Mouse (Mus musculus): ENCODE measurements around the gene Itga1.

The Itga1 gene

DNA sequence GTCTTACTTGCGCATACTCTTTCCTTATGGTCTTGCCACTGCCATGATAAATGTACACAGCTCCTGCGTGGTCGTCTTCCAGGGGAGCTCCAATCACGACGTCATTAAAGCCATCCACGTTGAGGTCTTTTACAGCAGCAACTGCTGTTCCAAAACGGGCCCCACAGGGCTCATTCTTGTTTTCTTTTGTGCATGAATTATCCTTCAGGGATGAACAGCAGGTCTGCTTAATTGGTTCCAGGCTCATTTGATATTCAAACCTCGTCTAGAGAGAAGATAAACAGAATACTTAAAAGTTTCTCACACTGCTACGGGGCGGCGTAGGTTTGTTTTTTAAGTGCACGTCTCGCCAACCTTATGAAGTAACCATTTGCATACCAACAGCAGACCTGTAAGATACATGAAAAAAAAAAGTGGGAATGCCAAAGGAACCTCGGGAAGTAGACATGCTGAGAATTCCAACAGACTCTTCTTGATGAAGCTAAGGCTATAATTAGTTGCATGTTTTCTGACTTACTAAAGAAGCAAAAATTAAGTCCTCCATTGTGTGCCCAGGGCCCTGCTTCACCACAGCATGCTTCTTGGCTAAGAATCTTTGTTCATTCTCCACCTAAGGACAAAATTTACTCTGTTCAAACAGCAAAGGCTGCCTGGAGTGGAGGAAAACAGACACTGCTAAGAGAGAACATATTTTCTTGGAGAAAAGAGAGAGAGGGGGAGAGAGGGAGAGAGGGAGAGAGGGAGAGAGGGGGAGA lies 109.3 kb downstream of the Itga1 start:
- DNase-seq (ENCODE audit: low read depth, low spot score) = no peak

DNA sequence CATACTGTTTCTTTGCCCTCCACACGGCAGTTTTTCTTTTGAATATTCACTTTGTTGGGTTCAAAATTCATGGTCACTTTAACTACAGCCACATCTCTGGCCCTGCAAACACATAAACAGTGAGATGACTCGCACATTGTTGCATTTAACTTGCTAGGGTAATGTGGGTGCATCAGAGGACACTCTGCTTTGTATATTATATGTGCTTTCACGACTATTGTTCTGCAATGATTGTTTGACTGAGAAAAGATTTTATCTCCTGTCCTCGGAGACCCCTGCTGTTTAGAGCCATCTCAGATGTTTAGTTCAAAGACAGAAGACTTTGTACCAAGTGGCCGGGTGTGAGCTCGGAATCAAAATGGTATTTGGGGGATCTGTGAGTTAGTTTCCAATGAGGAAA lies 114.1 kb downstream of the Itga1 start:
- no peak for DNase-seq (ENCODE audit: low read depth, low spot score)

DNA sequence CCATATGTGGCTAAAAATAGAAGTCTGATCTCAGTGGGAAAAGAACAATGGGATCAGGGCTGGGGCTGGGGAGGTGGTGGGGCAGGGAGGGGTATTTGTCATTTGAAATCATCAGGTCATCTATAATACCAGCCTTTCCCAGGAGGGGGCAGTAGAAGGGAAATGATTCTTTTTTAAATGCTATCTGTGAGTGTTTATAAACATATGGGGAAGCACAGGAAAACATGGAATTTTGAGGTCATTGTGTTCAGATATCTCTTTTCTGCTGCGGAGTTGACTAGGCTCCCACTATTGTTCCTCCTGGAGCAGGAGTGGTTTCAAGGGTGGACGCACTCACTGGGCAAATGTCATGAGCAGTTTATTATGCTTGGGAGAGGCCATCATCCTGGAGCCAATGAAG lies 114.6 kb downstream of the Itga1 start:
- DNase-seq (ENCODE audit: low read depth, low spot score) = peak; percentile 64

DNA sequence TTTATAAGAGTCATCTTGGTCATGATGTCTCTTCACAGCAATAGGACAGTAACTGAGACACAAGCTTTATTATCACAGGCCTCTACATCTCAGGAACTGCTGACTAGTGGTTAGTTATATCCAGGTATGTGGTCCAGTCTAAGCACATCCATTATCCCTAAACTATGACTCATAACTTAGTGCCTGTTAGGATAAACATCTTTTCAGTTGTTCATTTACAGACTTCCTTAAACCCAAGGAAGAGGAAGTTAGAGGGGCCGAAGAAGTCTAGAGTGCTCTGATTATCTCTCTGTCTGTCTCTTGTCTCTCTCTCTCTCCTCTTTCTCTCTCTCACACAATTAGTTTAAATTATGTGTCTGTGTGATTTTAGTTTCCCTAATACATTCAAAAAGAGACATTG lies 117.1 kb downstream of the Itga1 start:
- no peak for DNase-seq (ENCODE audit: low read depth, low spot score)

DNA sequence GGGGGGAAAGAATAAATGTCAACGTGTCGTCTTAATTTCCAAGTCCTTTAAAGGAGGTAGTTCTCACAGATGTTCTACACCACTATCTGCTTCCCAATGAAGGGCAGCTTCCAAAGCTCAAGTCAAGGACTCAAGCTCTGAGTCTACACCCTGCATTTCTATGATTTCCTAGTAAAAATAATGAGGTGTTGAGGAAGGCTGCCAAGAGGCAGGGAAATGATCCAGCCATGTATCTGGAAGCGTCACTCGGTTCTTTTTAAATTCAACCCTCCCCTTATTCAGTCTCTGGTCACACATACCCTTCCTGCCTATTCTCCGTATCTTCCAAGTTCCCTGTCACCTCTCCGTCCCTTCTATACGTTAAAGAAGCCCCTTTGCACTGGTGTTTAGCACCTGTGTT lies 118.6 kb downstream of the Itga1 start:
- no peak for DNase-seq (ENCODE audit: low read depth, low spot score)

DNA sequence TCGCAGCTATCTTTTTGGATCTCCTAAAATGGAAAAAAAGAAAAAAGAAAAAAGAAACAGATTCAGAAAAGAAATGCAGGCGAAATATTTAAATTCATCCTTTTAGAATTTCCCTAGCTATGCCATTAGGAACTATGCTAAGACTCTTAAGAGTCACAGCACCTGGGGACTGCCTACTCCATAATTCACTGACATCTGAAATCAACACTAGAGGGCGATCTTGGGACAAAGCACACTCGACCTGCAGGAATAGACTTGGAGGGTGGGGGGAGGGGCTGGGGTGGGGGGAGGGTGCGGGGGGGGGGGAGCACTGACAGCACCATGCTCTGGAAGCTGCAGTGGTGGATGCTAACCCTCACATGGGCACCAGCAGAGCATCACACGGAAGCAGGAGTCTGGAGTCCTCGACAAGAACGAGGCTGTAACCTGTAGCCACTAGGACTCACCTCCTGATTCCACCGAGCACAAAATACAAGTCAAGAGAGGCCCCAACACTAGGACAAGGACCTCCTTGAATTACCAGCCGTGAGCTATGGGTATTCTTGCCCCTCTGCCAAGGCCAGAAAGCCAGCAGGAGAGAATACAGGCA lies 120.8 kb downstream of the Itga1 start:
- DNase-seq (ENCODE audit: low read depth, low spot score) = peak; percentile 42

DNA sequence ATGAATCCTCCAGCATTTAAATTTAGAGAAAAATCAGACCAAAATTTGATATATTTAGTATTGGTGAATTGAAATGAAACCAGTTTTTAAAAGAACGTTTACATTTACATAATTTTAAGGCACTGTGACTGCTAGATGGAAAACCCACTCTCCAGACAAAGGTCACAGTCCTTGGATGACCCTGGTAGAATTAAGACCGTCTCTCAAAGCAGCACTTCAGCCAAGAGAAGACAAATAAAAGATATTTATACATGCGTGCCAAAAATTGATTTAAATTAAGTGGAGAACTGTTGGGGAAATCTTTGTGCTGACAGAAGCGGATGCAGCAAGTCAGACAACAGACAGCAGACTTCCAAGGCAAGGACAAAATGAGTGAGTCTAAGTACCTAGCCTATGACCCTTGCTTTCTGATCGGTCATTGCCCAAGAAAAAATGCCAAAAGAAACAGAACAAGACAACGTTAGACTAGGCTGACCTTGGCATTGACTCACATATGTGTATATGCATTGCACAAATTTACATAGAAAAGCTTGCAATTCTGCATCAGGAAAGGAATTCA lies 127.2 kb downstream of the Itga1 start:
- DNase-seq (ENCODE audit: low read depth, low spot score) = no peak

DNA sequence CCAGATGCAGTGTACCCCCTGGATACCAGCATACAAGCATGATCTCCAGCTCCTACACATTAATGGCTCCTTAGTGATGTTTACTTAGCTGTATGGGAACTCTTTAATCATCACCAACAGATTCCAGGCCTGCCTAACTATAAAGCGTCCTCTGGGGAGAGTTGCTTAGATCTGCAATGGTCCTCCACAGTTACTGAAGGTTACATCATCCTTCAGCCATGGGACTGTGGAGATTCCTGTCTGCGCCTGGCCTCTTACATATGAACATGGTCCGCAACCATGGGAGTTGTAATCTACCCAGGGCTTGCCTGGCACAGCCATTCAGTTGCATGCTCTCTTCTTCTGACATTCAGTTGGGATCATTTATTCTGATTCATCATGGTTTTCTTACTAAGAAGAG lies 129.9 kb downstream of the Itga1 start:
- DNase-seq (ENCODE audit: low read depth, low spot score) = peak; percentile 5

DNA sequence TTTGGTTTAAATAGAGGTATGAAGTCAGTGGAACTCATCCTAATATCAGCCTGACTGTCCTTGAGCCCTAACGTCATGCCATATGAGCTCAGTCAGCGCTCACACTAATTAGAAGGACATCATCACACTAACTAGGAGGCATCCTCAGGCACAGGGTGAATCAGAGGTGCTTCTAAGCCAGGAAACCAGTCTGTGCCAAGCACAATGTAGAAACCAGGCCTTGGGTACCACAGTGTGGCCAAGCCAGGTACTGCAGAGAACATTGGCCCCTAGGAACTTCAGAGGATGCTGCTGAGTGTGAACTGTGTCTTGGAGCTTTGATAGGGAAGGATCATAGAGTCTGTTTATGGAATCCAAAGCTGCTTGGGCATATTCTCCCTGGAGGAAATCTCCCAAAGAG lies 137.5 kb downstream of the Itga1 start:
- peak; percentile 87 for DNase-seq (ENCODE audit: low read depth, low spot score)

DNA sequence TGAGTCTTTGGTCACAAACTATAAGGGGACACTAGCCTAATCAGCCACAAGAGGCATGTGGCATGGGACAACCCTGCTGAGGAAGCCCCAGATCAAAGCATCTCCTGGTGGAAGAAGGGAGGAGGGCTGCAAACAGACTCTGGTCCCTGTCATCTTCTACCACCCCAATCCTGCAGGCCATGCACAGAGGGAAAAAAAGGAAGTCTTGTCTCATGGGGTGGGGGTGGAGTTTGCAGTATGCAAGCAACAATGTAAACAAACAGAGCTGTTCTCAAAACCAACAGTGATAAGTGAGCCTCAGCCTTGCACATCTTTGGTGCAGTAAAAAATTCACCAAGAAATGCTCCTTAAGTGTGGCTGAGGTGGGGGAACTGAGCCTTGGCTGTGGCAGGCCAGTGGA lies 147.2 kb downstream of the Itga1 start:
- DNase-seq (ENCODE audit: low read depth, low spot score) = no peak

DNA sequence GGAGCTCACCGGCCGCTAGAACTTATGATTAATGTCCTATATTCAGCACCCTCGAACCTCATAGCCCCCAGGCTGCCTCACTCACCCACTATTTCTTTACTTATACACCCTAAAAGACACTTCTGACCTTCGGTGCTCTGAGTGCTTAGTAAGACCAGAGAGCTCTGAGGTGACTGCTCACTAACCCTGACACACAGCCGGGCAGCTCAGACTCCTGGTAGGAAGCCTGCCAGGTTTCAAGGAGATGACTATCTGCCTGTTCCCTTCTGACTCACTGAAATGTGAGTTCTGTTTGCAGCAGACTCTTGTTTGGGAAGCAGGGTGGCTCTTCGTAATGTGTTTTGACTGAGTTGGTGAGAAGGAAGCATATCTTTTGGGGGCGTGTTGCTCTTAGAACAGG lies 168.2 kb downstream of the Itga1 start:
- DNase-seq (ENCODE audit: low read depth, low spot score) = peak; percentile 82

DNA sequence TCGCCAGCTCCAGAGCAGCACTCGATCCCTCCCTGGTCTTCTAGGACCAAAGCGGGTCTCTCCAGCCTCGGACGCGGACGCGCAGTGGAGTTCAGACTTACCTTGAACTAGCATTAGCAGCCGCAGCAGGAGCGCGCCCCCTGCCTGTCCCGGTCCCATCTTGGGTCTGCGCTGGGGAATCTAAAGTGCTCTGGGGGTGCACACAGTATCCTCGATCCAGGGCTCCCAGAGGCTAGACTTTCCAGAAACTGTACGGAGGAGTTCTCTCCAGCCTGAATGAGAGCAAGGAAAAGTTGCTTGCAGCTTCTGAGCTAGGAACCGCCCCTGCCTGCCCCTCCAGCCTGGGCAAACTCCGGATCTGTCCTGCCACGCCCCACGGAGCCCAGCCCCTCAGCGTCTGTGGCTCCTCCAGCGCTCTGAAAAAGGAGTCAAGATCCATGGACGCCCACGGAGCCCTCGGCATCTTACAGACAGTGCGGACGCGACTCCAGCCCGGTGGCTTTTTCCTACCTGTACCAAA lies 169.9 kb downstream of the Itga1 start, which contains the start of gene Itga2:
TSS of gene Itga2 (minus strand) at position 326 of the 520 bp plus-strand sequence.
- DNase-seq (ENCODE audit: low read depth, low spot score) = no peak

DNA sequence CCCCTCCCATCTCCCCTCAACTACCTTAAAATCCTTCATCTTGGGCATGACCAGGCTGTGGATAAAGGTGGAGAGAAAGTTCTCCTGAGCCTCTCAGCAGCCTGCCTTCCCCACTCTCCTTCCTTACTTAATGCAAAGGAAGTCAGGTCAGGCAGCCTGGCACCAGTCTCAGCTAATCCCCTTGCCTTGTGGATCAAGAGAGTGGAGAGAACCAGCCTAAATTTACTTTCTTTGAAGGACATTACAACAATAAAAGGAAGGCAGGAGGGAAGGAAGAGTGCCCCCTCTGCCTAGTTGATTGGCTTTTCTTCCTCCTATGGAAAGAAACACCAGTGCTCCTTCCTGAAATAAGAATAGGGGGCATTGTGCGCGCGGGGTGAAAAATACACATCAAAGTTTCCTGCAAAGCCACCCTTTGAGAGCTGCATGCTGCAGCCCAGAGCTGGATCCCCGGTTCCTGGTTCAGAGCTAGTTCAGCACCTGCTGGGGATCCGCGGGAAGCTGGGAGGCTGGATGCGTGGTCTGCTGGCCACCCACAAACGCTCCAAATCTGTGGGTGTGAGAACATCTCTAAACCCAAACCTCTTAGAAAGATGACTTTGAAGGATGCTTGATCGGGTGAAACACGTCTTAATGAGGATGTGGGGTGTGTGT lies 170.6 kb downstream of the Itga1 start:
- no peak for DNase-seq (ENCODE audit: low read depth, low spot score)

DNA sequence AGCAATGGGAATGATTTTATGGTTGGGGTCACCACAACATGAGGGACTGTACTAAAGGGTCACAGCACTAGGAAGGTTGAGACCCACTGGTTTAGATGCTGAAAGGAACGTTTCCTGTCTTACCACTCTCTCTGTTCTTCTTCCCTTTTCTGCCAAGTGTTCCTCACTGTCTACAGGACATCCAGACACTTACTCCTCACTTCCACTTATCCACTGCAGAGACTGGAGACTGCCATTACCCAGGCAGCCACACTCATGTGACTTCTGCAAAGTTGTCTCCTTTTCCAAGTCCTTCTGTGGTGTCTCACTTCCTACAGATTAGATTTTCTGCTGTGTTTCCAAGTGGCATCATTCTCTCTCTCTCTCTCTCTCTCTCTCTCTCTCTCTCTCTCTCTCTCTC lies 177.0 kb downstream of the Itga1 start:
- no peak for DNase-seq (ENCODE audit: low read depth, low spot score)

DNA sequence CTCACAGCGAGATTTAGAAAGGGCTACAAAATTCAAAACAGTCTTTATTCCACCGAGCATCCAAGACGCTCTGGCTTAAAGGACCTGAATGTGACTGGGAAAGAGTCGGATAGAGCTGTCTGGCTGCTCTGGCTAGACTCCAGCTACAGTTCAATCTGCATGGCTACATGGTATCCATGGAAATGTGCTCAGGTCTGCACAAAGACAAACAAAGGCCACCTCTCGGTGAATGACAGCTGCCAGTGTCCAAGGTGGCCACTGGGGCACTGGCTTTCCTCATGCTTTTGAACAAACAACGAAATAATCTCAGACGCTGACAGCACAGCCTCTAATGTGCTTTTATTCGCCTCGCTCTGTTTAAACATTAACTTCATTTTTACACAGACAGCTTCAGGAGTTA lies 178.4 kb downstream of the Itga1 start:
- no peak for DNase-seq (ENCODE audit: low read depth, low spot score)

DNA sequence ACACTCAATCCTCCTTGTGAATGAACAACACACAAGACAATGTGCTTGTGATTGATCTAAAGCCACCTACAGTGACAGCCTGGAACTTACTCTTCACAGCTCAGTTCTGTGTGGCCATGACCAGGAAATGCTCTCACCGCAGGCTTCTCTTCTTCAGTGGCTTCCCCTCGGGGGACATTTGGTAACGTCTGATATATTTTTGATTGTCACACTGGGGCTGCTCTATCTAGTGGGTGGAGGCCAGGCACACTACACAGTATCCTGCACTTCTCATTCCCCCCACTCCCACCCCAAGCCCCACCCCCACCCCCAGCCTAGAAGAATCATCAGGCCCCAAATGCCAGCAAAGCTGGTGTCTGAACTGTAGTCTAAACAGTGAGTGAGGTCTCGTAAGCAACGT lies 186.0 kb downstream of the Itga1 start:
- no peak for DNase-seq (ENCODE audit: low read depth, low spot score)

DNA sequence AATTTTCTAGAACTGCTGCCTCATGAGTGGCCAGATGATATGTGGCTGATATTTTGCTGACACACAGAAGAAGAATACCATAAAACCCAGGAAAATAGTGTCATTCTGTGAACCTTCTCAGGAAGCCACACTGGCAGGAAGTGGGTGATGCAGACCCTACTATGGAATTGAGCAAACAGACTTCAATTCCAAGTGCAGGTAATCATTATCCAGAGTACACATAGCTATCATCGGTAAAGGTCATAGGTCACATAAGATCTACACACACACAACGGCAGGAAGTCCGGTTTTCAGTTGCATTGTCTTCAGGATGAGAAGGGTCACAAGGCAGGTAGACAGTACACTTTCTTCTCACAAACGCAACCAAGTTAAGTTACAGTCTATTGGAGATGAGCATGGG lies 186.8 kb downstream of the Itga1 start:
- no peak for DNase-seq (ENCODE audit: low read depth, low spot score)

DNA sequence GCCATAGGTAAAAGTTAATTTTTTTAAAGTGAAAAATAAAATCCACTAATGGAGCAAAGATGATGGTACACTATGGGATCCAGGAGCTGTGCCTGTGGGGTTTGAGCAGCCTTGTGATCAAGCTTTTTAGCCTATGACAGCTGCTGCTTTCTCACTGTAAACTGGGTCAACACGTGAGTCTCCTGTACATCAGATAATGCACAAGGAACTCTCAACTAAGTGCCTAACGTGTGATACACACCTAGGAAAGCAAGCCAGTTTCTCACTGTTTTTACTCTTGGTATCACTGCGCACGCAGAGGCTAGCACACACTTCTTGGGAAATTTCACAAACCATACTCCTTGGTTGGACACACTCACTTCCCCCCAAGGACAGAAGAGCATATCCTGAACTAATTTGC lies 187.2 kb downstream of the Itga1 start:
- no peak for DNase-seq (ENCODE audit: low read depth, low spot score)

DNA sequence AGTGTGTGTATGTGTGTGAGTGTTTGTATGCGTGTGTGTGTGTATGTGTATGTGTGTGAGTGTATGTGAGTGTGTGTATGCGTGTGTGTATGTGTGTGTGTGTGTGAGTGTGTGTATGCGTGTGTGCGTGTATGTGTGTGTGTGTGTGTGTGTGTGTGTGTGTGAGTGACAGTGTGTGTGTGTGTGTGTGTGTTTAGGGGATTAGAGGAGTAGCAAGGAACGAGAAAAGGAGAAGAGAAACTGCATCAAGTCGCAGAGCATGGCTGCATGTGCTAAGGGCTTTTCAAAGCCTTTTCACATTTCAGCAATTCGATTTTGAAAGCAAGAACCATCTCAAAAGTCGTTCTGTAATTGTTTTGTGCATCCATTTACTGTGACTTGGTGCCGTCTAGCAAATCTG lies 191.1 kb downstream of the Itga1 start:
- DNase-seq (ENCODE audit: low read depth, low spot score) = no peak

DNA sequence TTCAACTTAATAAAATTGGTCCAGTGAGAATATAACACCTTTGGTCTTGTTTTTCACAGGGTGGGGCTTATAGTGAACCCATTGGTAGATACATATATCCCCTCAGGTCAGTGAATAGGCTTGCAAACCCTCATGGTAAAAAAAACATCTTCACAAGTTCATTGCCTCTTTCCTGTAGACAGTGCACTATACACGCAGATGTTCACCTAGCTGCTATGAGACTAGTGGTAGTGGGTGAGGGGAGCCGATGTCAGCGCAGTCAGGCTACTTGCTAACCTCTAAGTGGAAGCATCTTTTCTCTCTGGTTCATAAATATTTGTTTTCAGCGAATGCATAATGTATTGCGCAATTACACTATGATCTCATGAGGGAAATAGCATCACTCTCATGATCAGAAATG lies 192.2 kb downstream of the Itga1 start:
- DNase-seq (ENCODE audit: low read depth, low spot score) = no peak

DNA sequence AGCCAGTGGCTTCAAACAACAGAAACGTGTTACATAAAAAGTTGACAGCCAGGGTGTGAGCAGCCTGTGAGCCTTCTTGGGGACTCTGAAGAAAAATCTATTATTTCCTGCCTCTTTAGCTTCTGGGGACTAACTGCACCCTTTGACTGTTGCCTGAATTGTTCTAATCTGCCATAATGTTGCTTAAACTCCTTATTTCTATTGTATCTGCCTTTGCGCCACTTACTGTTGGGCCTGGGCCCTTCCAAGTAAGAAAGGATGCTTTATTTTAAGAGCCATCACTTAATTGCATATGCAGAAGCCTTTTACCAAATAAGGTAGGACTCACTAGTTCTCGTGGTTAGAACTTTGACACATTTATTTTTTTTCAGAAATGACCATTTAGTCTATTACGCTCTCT lies 193.9 kb downstream of the Itga1 start:
- no peak for DNase-seq (ENCODE audit: low read depth, low spot score)

All from 3T3-L1 (cell line).